Mouse (Mus musculus): ENCODE results near the gene Dcaf12.

DNA sequence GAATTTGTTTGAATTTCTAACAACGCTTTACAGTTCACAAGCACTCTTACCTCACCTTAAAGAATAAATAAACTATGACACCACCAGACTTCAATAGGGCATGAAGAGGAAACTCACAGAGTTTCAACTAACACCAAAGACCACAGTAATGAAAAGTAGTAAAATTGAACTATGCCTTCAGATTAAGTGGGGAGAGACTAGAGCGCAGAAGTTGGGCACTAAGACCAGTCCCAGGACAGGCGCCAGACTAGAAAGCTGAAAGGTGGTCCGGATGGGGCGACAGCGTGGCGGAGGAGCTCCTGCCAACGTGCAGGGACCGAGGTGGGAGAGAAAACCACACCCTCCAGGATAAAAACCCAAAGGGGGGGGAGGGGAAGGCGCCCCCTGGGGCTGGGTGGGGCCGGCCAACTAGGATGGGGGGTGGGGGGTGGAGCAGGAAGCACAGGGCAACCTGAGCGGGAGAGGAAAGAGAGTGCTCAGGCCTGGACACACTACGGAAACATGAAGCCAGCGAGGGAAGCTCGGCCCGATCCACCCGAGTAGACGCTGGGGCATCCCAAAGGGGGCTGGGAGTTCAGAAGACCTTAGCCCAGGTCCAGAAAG is 40.2 kb downstream of the Dcaf12 start:
- TF ChIP-seq POLR2A (IDR thresholded peaks at IDR 0.05; ENCODE audit: control insufficient read depth, low read depth, low read length) (no peak), CTCF (IDR thresholded peaks at IDR 0.05; ENCODE audit: control insufficient read depth, insufficient read depth, insufficient replicate concordance, low read depth, low read length) (no peak)
